Mouse (Mus musculus) ES-E14 (cell line): ENCODE results near the gene Gm10273. TPM values are rescaled to one million over a fixed set of nuclear protein-coding genes. Genes with fewer than 3 reads are reported as not detected.

ENCODE experiments used
- DNase-seq: peaks from one replicate; pipeline ENCODE4 v3.0.0-alpha.2; 2013; ENCODE audit warnings: low read depth, low spot score
- H3K27ac ChIP-seq: 2 replicates; pipeline ENCODE4 v1.5.1; 2012; ENCODE audit warnings: low read depth, mild to moderate bottlenecking, low read length, moderate library complexity, mixed read lengths; ENCODE audit not compliant: poor library complexity, insufficient read depth, severe bottlenecking
- H3K36me3 ChIP-seq: 2 replicates; pipeline ENCODE4 v1.6.1; 2012; ENCODE audit warnings: mild to moderate bottlenecking, low read length, moderate library complexity, mixed read lengths; ENCODE audit not compliant: control insufficient read depth, poor library complexity, insufficient read depth, severe bottlenecking
- H3K4me1 ChIP-seq, 2 experiments: fragments of 150-350 bp in 1 of 2; sonication (generic) in 1 of 2; 2 replicates each; pipeline ENCODE4 v1.6.1; 2012; ENCODE audit warnings: low read length in 2 of 2, mild to moderate bottlenecking in 1 of 2, mixed read lengths in 1 of 2; ENCODE audit not compliant: control insufficient read depth in 2 of 2, insufficient read depth in 2 of 2, poor library complexity in 1 of 2
- H3K4me3 ChIP-seq, 2 experiments: fragments of 150-350 bp in 1 of 2; sonication (generic) in 1 of 2; 2 replicates each; pipeline ENCODE4 v1.5.1; 2012; ENCODE audit warnings: low read length in 2 of 2, low read depth in 1 of 2, mild to moderate bottlenecking in 1 of 2, mixed read lengths in 1 of 2; ENCODE audit not compliant: insufficient read depth in 1 of 2, poor library complexity in 1 of 2, severe bottlenecking in 1 of 2
- H3K9ac ChIP-seq: 2 replicates; pipeline ENCODE4 v1.6.1; 2012; ENCODE audit warnings: low read depth, mild to moderate bottlenecking, low read length, mixed read lengths; ENCODE audit not compliant: poor library complexity, insufficient read depth, severe bottlenecking
- H3K9me3 ChIP-seq: fragments of 150-350 bp; sonication (generic); 2 replicates; pipeline ENCODE4 v1.6.1; 2012; ENCODE audit warnings: low read depth, mild to moderate bottlenecking, low read length; ENCODE audit not compliant: control insufficient read depth, insufficient read depth
- CHD2 ChIP-seq: IDR thresholded peaks from 2 replicates; pipeline ENCODE4 v1.6.1; 2014; ENCODE audit warnings: mild to moderate bottlenecking, low read depth, low read length, inconsistent platforms
- HCFC1 ChIP-seq: IDR thresholded peaks from 2 replicates; pipeline ENCODE4 v1.6.1; 2012; ENCODE audit warnings: low read length, inconsistent platforms, borderline replicate concordance; ENCODE audit not compliant: insufficient read depth
- MAFK ChIP-seq: IDR thresholded peaks from 2 replicates; pipeline ENCODE4 v1.6.1; 2014; ENCODE audit warnings: mild to moderate bottlenecking, low read depth, low read length, inconsistent platforms; ENCODE audit not compliant: insufficient read depth
- ZC3H11A ChIP-seq: IDR thresholded peaks from 2 replicates; pipeline ENCODE4 v1.6.1; 2012; ENCODE audit warnings: low read depth, mild to moderate bottlenecking, inconsistent platforms, low read length, borderline replicate concordance
- ZNF384 ChIP-seq: IDR thresholded peaks from 2 replicates; pipeline ENCODE4 v1.6.1; 2012; ENCODE audit warnings: low read depth, low read length, inconsistent platforms
- in situ Hi-C, 2 experiments: fragments of 600-800 bp; cut with MboI; formaldehyde crosslinking; loops; one replicate each; pipeline ENCODE4 v1.15.1; 2025; ENCODE audit warnings: low sequenced_read_pairs in 2 of 2, inconsistent platforms in 1 of 2; ENCODE audit not compliant: unreplicated experiment in 2 of 2
- total RNA-seq: library from RNA; depleted of rRNA; stranded (reverse); fragments of 300-350 nt; gene quantifications from 2 replicates; pipeline ENCODE4 v1.2.3, GENCODE M21; 2012

Gene Gm10273
- total RNA-seq, 1 experiment = 26.8 TPM

- Histone ChIP-seq H3K4me3 (no peak overlapping the region), H3K4me1 (no peaks in the 10 kb centered on the region), H3K36me3 (no peaks in the 10 kb centered on the region), H3K9ac (no peak overlapping the region), H3K27ac (no peak overlapping the region), H3K9me3 (no peaks in the 10 kb centered on the region)
- DNase-seq = no peak
- TF ChIP-seq ZNF384 = no peak
- no peak for TF ChIP-seq ZC3H11A
- TF ChIP-seq HCFC1 = no peak
- no peak for TF ChIP-seq CHD2
- no peak for TF ChIP-seq MAFK
- in situ Hi-C loops = no loop called here
Observed at GRCm38 (mm10) chr10:59424453-59424852, 29.0 kb downstream of the Gm10273 start.

- TF ChIP-seq MAFK (no peak), HCFC1 (no peak), CHD2 (no peak), ZC3H11A (no peak), ZNF384 (no peak)
- in situ Hi-C loops = no loop called here
- Histone ChIP-seq H3K36me3 (no peaks in the 10 kb centered on the region), H3K4me3 (no peak overlapping the region), H3K9ac (no peak overlapping the region), H3K4me1 (no peaks in the 10 kb centered on the region), H3K9me3 (no peaks in the 10 kb centered on the region), H3K27ac (no peak overlapping the region)
- DNase-seq = no peak
Observed at GRCm38 (mm10) chr10:59425369-59425768, 29.9 kb downstream of the Gm10273 start.

- in situ Hi-C loops = no loop called here
- no peaks in the 10 kb centered on the region for H3K4me1 ChIP-seq
- no peaks in the 10 kb centered on the region for H3K9me3 ChIP-seq
- no peak for DNase-seq
- no peak overlapping the region for H3K4me3 ChIP-seq
- no peak for TF ChIP-seq MAFK
- no peak for TF ChIP-seq CHD2
- no peak for TF ChIP-seq ZC3H11A
- TF ChIP-seq HCFC1 = no peak
- no peak for TF ChIP-seq ZNF384
- no peak overlapping the region for H3K9ac ChIP-seq
- no peak overlapping the region for H3K27ac ChIP-seq
- H3K36me3 ChIP-seq = no peaks in the 10 kb centered on the region
Observed at GRCm38 (mm10) chr10:59426371-59426770, 30.9 kb downstream of the Gm10273 start.

- no peaks in the 10 kb centered on the region for H3K36me3 ChIP-seq
- in situ Hi-C loops = no loop called here
- H3K9me3 ChIP-seq = no peaks in the 10 kb centered on the region
- no peak overlapping the region for H3K9ac ChIP-seq
- H3K4me1 ChIP-seq = no peaks in the 10 kb centered on the region
- H3K27ac ChIP-seq = no peak overlapping the region
- TF ChIP-seq HCFC1 (no peak), MAFK (no peak)
- H3K4me3 ChIP-seq = no peak overlapping the region
- DNase-seq = no peak
Observed at GRCm38 (mm10) chr10:59429448-59430135, 34.2 kb downstream of the Gm10273 start.

GRCm38 (mm10) chr10:59430701-59431218 lies 35.3 kb downstream of the Gm10273 start:
- in situ Hi-C loops = no loop called here
- Histone ChIP-seq H3K9me3 (no peaks in the 10 kb centered on the region), H3K36me3 (no peaks in the 10 kb centered on the region), H3K4me3 (no peak overlapping the region), H3K9ac (no peak overlapping the region), H3K4me1 (no peaks in the 10 kb centered on the region), H3K27ac (no peak overlapping the region)
- TF ChIP-seq ZC3H11A (no peak), ZNF384 (no peak), CHD2 (no peak), MAFK (no peak), HCFC1 (no peak)
- no peak for DNase-seq
